Mouse (Mus musculus) lung, embryonic 16.5 days (tissue): ENCODE results near the gene Unc119. TPM values are rescaled to one million over a fixed set of nuclear protein-coding genes. Genes with fewer than 3 reads are reported as not detected.
A peak's percentile ranks its signal among the peaks of the same experiment; 100 is the strongest.

ENCODE experiments used
- ATAC-seq: fragments of 200-750 bp; cut with Nextera tagmentation; 2 replicates; pipeline ENCODE4 v1.8.0; 2017; ENCODE audit warnings: low read depth, mild to moderate bottlenecking, moderate library complexity
- H3K27ac ChIP-seq: fragments of 300-500 bp; sonication (generic); 2 replicates; pipeline ENCODE4 v1.5.1; 2014; ENCODE audit warnings: mild to moderate bottlenecking, control low read depth, low read length
- H3K27me3 ChIP-seq: fragments of 300-500 bp; sonication (generic); 2 replicates; pipeline ENCODE4 v1.6.1; 2014; ENCODE audit warnings: low read depth, low read length, mixed read lengths; ENCODE audit not compliant: control insufficient read depth, insufficient read depth
- H3K36me3 ChIP-seq: fragments of 300-500 bp; sonication (generic); 2 replicates; pipeline ENCODE4 v1.6.1; 2014; ENCODE audit warnings: low read length; ENCODE audit not compliant: control insufficient read depth, insufficient read depth
- H3K4me1 ChIP-seq: fragments of 300-500 bp; sonication (generic); replicated peaks from 2 replicates; pipeline ENCODE4 v1.6.1; 2014; ENCODE audit warnings: low read length, mixed read lengths; ENCODE audit not compliant: control insufficient read depth, insufficient read depth
- H3K4me2 ChIP-seq: fragments of 300-500 bp; sonication (generic); 2 replicates; pipeline ENCODE4 v1.6.1; 2014; ENCODE audit warnings: low read depth, low read length, control low read depth
- H3K4me3 ChIP-seq: fragments of 300-500 bp; sonication (generic); 2 replicates; pipeline ENCODE4 v1.5.1; 2014; ENCODE audit warnings: mild to moderate bottlenecking, low read length, control low read depth
- H3K9ac ChIP-seq: fragments of 300-500 bp; sonication (generic); 2 replicates; pipeline ENCODE4 v1.6.1; 2014; ENCODE audit warnings: low read length, control low read depth
- H3K9me3 ChIP-seq: fragments of 300-500 bp; sonication (generic); 2 replicates; pipeline ENCODE4 v1.6.1; 2016; ENCODE audit warnings: low read length; ENCODE audit not compliant: control insufficient read depth
- WGBS: fragments of 180-500 bp; shearing (Covaris S2); extraction: QIAGEN DNeasy Blood & Tissue Kit; methylation state at CpG from one replicate; pipeline ENCODE4 v1.1.7; 2014; 5-methylcytosine and 5-hydroxymethylcytosine counted together
- polyA plus RNA-seq: library from polyadenylated mRNA; unstranded; fragments of >200 nt; fragmentation: Nextera tagmentation; extraction: Ambion mirVana; gene quantifications from 2 replicates; pipeline ENCODE4 v1.2.1, GENCODE M21; 2015

The Unc119 gene
- polyA plus RNA-seq, 1 experiment from 2014 or later = 26.6 TPM

- Histone ChIP-seq H3K4me1 (peaks cover 10% of the 10 kb centered on the region), H3K4me2 (0 out of 2 replicates have a peak overlapping the region, but pooled peaks have one; percentile 44), H3K27me3 (no peaks in the 10 kb centered on the region), H3K9me3 (no peaks in the 10 kb centered on the region), H3K27ac (peak overlapping the region; percentile 60), H3K4me3 (no peak overlapping the region), H3K36me3 (peaks cover 32% of the 10 kb centered on the region), H3K9ac (no peak overlapping the region)
- peak; percentile 13 for ATAC-seq
- 32% methylated on average over 2 of the region's 2 CpGs for WGBS
These were observed 21.0 kb upstream of the Unc119 start for GRCm38 (mm10) chr11:78322076-78322831.

DNA sequence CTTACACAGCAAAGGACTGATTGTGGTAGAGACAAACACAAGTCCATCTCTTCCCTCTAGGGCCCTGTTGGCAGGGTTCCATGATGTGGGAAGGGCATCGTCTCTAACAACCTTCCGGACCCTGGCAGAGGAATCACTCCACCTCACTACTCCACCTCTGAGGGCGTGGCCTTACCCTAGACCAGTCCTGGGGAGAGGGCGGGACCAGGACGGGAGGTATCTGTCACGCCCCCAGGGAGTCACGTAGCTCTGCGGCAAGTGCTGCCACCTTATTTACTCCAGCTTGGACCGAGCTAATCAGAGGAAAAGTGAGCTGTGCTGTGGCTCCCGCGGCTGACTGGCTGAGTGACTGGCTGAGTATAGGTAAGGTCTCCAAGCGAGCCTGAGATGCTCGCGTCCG, 20.4 kb upstream of the Unc119 start, which contains the start of gene Aldoc:
Gene Aldoc (plus strand): TSS at position 109 of the 400 bp plus-strand sequence.
- Histone ChIP-seq H3K36me3 (peaks cover 26% of the 10 kb centered on the region), H3K9ac (no peak within 1 kb of the TSS), H3K27ac (peak within 1 kb of the TSS; percentile 68), H3K4me3 (0 out of 2 replicates have a peak within 1 kb of the TSS, but pooled peaks have one; percentile 7), H3K4me1 (peaks cover 10% of the 10 kb centered on the region), H3K9me3 (no peaks in the 10 kb centered on the region), H3K27me3 (no peaks in the 10 kb centered on the region), H3K4me2 (peak within 1 kb of the TSS; percentile 44)
- WGBS = 6% methylated on average over 15 of the region's 15 CpGs
- peak; percentile 97 for ATAC-seq

DNA sequence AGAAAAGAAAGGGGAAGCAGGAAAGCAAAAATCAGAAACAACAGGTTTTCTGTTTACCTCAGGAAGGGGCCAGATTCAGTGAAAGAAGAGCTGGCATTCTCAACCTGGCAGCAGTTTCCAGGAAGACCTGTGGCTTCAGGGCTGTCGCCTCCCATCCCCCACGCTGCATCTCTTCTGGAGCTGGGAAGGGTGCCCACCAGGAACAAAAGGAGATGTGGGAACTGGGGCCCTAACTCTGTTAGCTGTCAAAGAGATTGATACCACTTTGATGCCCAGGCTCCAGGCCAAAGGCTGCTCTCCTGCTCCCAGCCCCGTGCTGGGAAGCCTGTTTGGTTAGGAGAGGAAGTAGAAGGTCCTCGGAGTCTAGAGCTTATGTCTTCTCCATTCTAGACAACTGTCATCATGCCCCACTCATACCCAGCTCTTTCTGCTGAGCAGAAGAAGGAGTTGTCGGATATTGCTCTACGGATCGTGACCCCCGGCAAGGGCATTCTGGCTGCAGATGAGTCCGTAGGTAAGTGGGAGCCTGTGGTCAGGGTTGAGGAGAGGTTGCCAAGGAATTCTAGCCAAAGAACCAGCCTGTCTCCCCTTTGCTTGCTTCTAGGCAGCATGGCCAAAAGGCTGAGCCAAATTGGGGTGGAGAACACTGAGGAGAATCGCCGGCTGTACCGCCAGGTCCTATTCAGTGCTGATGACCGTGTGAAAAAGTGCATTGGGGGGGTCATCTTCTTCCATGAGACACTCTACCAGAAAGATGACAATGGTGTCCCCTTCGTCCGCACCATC, 19.1 kb upstream of the Unc119 start:
- no peak overlapping the region for H3K4me2 ChIP-seq

DNA sequence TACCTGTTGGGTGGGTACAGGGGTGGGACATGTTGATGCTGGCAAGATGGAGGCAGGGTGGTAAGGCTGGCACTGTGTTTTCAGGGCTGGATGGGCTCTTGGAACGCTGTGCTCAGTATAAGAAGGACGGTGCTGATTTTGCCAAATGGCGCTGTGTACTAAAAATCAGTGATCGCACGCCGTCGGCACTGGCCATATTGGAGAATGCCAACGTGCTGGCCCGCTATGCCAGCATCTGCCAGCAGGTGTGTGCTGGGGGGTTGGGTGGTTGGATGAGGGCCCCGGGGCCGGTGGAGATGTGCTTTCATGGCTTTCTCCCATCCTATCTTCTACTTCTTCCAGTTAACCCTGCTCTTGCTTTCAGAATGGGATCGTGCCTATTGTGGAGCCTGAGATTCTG, 18.3 kb upstream of the Unc119 start:
- peaks cover 20% of the 10 kb centered on the region for H3K4me1 ChIP-seq
- no peak overlapping the region for H3K4me2 ChIP-seq
- no peak overlapping the region for H3K27ac ChIP-seq
- H3K9ac ChIP-seq = no peak overlapping the region
- H3K9me3 ChIP-seq = no peaks in the 10 kb centered on the region
- ATAC-seq = no peak
- peaks cover 11% of the 10 kb centered on the region for H3K36me3 ChIP-seq
- H3K27me3 ChIP-seq = no peaks in the 10 kb centered on the region
- 93% methylated on average over 12 of the region's 12 CpGs for WGBS
- H3K4me3 ChIP-seq = no peak overlapping the region

More for the DNA sequence above, 19.1 kb upstream of the Unc119 start:
- H3K4me3 ChIP-seq = no peak overlapping the region
- ATAC-seq = no peak
- H3K9me3 ChIP-seq = no peaks in the 10 kb centered on the region
- no peak overlapping the region for H3K27ac ChIP-seq
- 78% methylated on average over 15 of the region's 15 CpGs for WGBS
- H3K4me1 ChIP-seq = peaks cover 16% of the 10 kb centered on the region
- no peak overlapping the region for H3K9ac ChIP-seq
- peaks cover 17% of the 10 kb centered on the region for H3K36me3 ChIP-seq
- H3K27me3 ChIP-seq = no peaks in the 10 kb centered on the region

GRCm38 (mm10) chr11:78327215-78327614, 16.1 kb upstream of the Unc119 start:
- no peak overlapping the region for H3K9ac ChIP-seq
- H3K9me3 ChIP-seq = no peaks in the 10 kb centered on the region
- no peak overlapping the region for H3K4me2 ChIP-seq
- ATAC-seq = no peak
- H3K4me3 ChIP-seq = no peak overlapping the region
- peaks cover 20% of the 10 kb centered on the region for H3K4me1 ChIP-seq
- H3K36me3 ChIP-seq = no peaks in the 10 kb centered on the region
- WGBS = 90% methylated on average over 4 of the region's 4 CpGs
- H3K27ac ChIP-seq = no peak overlapping the region
- H3K27me3 ChIP-seq = no peaks in the 10 kb centered on the region

GRCm38 (mm10) chr11:78327634-78328511, 15.4 kb upstream of the Unc119 start, which contains the start of gene Pigs:
TSS of gene Pigs (plus strand) at chr11:78328415.
- ATAC-seq = peak; percentile 98
- peak within 1 kb of the TSS; percentile 66 for H3K4me3 ChIP-seq
- 10% methylated on average over 37 of the region's 37 CpGs for WGBS
- H3K27ac ChIP-seq = peak within 1 kb of the TSS; percentile 55; the same call in 1 of the 2 replicates
- H3K4me2 ChIP-seq = peak within 1 kb of the TSS; percentile 93
- H3K4me1 ChIP-seq = peaks cover 15% of the 10 kb centered on the region
- no peaks in the 10 kb centered on the region for H3K27me3 ChIP-seq
- peak within 1 kb of the TSS; percentile 89 for H3K9ac ChIP-seq
- H3K9me3 ChIP-seq = no peaks in the 10 kb centered on the region
- H3K36me3 ChIP-seq = no peaks in the 10 kb centered on the region

DNA sequence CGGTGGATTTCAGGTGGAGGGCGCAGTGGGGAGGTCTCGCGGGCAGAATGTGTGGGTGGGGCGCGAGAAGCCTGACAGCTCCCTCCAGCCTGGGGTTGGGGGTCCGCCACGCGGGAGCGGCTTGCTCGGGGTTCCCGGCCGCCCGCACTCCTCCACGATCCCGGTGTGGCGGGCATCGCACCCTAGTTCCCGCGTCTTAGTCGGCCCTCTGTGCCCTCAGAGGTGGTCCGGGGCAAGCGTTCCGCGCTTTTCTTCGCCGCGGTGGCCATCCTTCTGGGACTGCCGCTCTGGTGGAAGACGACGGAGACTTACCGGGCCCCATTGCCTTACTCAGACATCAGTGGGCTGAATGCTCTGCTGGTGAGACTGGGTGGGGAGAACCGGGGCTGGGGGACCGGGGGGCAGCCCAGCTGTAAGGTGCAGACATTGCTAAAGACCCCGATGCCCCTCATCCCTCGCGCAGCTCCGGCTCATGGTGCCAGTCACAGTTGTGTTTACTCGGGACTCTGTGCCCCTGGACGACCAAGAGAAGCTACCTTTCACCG, 14.7 kb upstream of the Unc119 start:
- Histone ChIP-seq H3K9me3 (no peaks in the 10 kb centered on the region), H3K27ac (no peak overlapping the region), H3K4me2 (peak overlapping the region; percentile 93), H3K4me1 (peaks cover 10% of the 10 kb centered on the region), H3K9ac (peak overlapping the region; percentile 89), H3K4me3 (peak overlapping the region; percentile 66), H3K27me3 (no peaks in the 10 kb centered on the region), H3K36me3 (no peaks in the 10 kb centered on the region)
- WGBS = under 1% methylated on average over 39 of the region's 41 CpGs
- peak; percentile 40 for ATAC-seq

- Histone ChIP-seq H3K4me3 (no peak overlapping the region), H3K9ac (no peak overlapping the region), H3K27me3 (no peaks in the 10 kb centered on the region), H3K4me1 (peaks cover 10% of the 10 kb centered on the region), H3K9me3 (no peaks in the 10 kb centered on the region), H3K4me2 (no peak overlapping the region), H3K36me3 (peaks cover 2% of the 10 kb centered on the region), H3K27ac (no peak overlapping the region)
- ATAC-seq = no peak
- 92% methylated on average over 12 of the region's 12 CpGs for WGBS
These were observed 10.6 kb upstream of the Unc119 start for GRCm38 (mm10) chr11:78332676-78333075.
